Mouse (Mus musculus) forebrain, embryonic 13.5 days (tissue): ENCODE results near the gene Btk. TPM values are rescaled to one million over a fixed set of nuclear protein-coding genes. Genes with fewer than 3 reads are reported as not detected.

Experiments used
- ATAC-seq: fragments of 200-750 bp; cut with Nextera tagmentation; 2 replicates; pipeline ENCODE4 v1.8.0; 2017
- H3K27ac ChIP-seq: fragments of 300-500 bp; sonication (generic); 2 replicates; pipeline ENCODE4 v1.5.1; 2015; ENCODE audit warnings: inconsistent platforms, mild to moderate bottlenecking, moderate library complexity
- H3K27me3 ChIP-seq: fragments of 300-500 bp; sonication (generic); 2 replicates; pipeline ENCODE4 v1.6.1; 2015; ENCODE audit warnings: mild to moderate bottlenecking, inconsistent platforms
- H3K36me3 ChIP-seq: fragments of 300-500 bp; sonication (generic); 2 replicates; pipeline ENCODE4 v1.6.1; 2015; ENCODE audit warnings: mild to moderate bottlenecking, inconsistent platforms; ENCODE audit not compliant: poor library complexity, severe bottlenecking
- H3K4me1 ChIP-seq: fragments of 300-500 bp; sonication (generic); 2 replicates; pipeline ENCODE4 v1.6.1; 2015; ENCODE audit warnings: inconsistent platforms
- H3K4me2 ChIP-seq: fragments of 300-500 bp; sonication (generic); 2 replicates; pipeline ENCODE4 v1.6.1; 2015; ENCODE audit warnings: inconsistent platforms, mild to moderate bottlenecking, moderate library complexity
- H3K4me3 ChIP-seq: fragments of 300-500 bp; sonication (generic); 2 replicates; pipeline ENCODE4 v1.5.1; 2015; ENCODE audit warnings: mild to moderate bottlenecking, inconsistent platforms
- H3K9ac ChIP-seq: fragments of 300-500 bp; sonication (generic); 2 replicates; pipeline ENCODE4 v1.6.1; 2015; ENCODE audit warnings: mild to moderate bottlenecking, inconsistent platforms
- H3K9me3 ChIP-seq: fragments of 300-500 bp; sonication (generic); replicated peaks from 2 replicates; pipeline ENCODE4 v1.6.1; 2016; ENCODE audit warnings: inconsistent platforms
- WGBS: fragments of 180-500 bp; shearing (Covaris S2); methylation state at CpG from one replicate; pipeline ENCODE4 v1.1.7; 2015; 5-methylcytosine and 5-hydroxymethylcytosine counted together
- polyA plus RNA-seq: library from polyadenylated mRNA; unstranded; fragments of >200 nt; fragmentation: Nextera tagmentation; extraction: Ambion mirVana; gene quantifications from 2 replicates; pipeline ENCODE4 v1.2.1, GENCODE M21; 2015

Gene Btk
- polyA plus RNA-seq, result 0.21 and 0.24 TPM in 2 replicates

DNA sequence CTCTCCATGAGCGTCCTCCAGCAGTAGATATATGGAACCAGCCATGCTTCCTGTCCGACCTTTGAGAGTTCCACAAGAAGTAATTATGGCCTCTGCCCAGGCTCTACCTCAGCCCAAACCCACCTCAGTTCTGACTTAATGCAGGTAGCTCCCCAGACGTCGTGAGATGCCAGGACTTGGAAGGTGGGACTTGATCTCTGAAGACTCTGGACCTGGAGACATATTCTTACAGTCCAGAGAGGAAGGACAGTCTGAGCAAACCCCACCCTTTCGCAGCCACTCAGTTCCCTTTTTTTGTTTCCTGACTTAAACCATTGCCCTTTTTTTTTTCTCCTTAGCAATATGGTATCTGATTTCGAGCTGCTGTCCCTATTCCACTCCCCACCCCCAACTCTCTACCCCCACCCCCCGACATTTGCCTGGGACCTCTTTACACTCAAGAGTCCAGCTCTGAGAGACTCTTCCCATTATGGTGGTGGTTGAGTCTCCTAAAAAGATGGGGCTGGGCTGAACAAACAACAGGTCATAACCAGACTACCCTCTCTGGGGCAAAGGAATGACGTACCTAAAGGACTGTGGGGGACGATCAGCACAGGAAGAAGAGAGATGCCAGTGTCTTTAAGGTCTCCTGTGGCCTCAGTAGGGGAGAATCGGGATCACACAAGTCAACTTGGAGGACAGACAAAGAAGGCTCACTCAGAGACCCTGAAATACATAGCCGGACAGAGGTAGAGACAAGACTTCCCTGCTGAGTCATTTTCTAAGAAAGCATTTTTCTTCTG is at the start of gene Btk:
Gene Btk (minus strand): TSS at position 683 of the 782 bp plus-strand sequence.
- Histone ChIP-seq H3K4me3 (no peak within 1 kb of the TSS), H3K27ac (no peak within 1 kb of the TSS), H3K9ac (no peak within 1 kb of the TSS), H3K27me3 (no peaks in the 10 kb centered on the region), H3K4me2 (no peak within 1 kb of the TSS), H3K9me3 (no peaks in the 10 kb centered on the region), H3K4me1 (peaks cover 6% of the 10 kb centered on the region; the same call in 1 of the 2 replicates), H3K36me3 (peaks cover 1% of the 10 kb centered on the region; the same call in 1 of the 2 replicates)
- no peak for ATAC-seq
- WGBS, result 81% methylated on average over 11 of the region's 11 CpGs

DNA sequence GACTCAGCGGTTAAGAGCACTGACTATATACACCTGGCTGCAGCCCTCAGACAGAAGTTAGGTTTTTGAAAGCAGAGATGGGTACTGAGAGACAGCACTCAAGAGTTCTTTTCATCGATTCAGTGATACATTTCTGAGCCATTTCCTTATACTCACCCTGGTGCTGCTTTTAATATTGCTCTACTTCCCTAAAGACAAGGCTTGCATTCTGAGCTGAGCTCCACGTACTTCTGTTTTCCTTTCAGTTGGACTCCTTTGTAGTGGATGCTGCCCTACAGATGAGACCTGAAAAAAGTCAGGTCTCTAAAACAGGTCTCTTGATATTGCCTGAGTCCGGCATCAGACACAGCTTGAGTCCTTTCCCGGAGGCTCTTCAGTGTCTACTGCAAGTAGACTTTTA is 49.3 kb upstream of the Btk start:
- whole genome bisulfite sequencing, result 90% methylated on average over 5 of the region's 5 CpGs
- Histone ChIP-seq H3K4me1 (no peaks in the 10 kb centered on the region), H3K9me3 (no peaks in the 10 kb centered on the region), H3K36me3 (no peaks in the 10 kb centered on the region), H3K4me2 (no peak overlapping the region), H3K27me3 (no peaks in the 10 kb centered on the region), H3K4me3 (no peak overlapping the region), H3K27ac (no peak overlapping the region), H3K9ac (no peak overlapping the region)
- ATAC-seq, result no peak

DNA sequence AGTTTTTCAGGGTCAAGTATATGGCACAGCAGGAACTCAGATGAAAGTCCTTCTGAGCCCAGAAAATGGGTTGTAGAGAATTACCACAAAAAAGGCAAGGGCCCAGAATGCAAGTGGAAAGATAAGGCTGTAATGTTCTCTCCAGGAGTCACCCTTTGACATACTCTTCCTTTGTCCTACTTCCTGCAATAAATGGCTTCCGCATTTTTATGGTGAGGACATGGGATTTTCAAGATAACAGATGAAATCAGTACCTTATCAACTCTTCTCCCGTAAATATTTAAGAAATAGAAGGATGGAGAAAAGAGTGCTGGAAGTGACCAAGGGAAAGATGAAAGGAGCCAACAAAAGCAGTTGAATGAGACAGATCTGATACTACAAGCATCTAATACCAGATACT is 44.8 kb upstream of the Btk start:
- H3K36me3 ChIP-seq, result no peaks in the 10 kb centered on the region
- H3K27ac ChIP-seq, result no peak overlapping the region
- H3K4me3 ChIP-seq, result no peak overlapping the region
- H3K4me1 ChIP-seq, result no peaks in the 10 kb centered on the region
- WGBS, result 89% methylated on average over 2 of the region's 2 CpGs
- H3K4me2 ChIP-seq, result no peak overlapping the region
- H3K9ac ChIP-seq, result no peak overlapping the region
- no peaks in the 10 kb centered on the region for H3K9me3 ChIP-seq
- H3K27me3 ChIP-seq, result no peaks in the 10 kb centered on the region
- no peak for ATAC-seq

DNA sequence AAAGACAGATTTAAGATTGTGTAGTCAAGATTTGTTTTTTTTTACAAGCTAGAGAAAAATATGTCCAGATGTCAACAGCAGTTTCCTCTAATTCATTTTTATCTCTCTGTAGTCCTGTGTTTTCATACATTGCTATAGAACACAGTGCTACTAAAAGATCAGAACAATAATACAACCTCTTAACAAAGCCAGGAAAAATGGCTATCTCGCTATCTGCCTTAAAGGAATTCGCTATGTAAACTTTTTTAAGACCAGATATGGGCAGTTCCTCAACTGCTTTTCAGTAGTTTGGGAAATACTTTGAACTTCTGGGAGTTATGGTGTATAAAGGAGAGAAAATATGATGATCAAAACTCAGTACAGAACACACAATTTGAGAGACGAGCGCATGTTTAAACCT is 40.0 kb upstream of the Btk start:
- H3K27me3 ChIP-seq, result no peaks in the 10 kb centered on the region
- no peak overlapping the region for H3K4me3 ChIP-seq
- no peak overlapping the region for H3K9ac ChIP-seq
- H3K4me1 ChIP-seq, result peaks cover 12% of the 10 kb centered on the region; the same call in 1 of the 2 replicates
- no peak overlapping the region for H3K4me2 ChIP-seq
- H3K36me3 ChIP-seq, result no peaks in the 10 kb centered on the region
- ATAC-seq, result no peak
- no peak overlapping the region for H3K27ac ChIP-seq
- no peaks in the 10 kb centered on the region for H3K9me3 ChIP-seq
- WGBS, result 91% methylated on average over 4 of the region's 4 CpGs

DNA sequence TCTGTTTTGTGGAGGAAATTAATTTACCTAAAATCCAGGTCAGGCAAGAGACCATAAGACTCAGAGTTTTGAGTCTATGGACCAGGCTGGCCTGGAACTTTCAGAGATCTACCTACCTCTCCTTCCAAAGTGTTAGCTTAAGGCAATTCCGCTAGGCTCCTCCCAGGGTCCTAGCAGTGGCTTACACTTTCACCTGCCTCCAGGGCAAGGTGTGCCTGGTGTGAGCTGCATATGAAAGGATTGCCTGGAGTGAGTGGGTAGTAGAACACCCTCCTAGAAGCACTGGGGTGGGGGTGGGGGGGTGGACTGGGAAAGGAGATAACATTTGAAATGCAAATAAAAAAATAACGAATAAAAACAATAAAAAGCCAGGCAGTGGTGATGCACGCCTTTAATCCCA is 38.3 kb upstream of the Btk start:
- H3K27me3 ChIP-seq, result no peaks in the 10 kb centered on the region
- no peaks in the 10 kb centered on the region for H3K9me3 ChIP-seq
- H3K27ac ChIP-seq, result no peak overlapping the region
- H3K9ac ChIP-seq, result no peak overlapping the region
- H3K4me1 ChIP-seq, result peaks cover 12% of the 10 kb centered on the region; the same call in 1 of the 2 replicates
- no peak for ATAC-seq
- H3K36me3 ChIP-seq, result no peaks in the 10 kb centered on the region
- no peak overlapping the region for H3K4me2 ChIP-seq
- WGBS, result 90% methylated on average over 3 of the region's 3 CpGs
- H3K4me3 ChIP-seq, result no peak overlapping the region

DNA sequence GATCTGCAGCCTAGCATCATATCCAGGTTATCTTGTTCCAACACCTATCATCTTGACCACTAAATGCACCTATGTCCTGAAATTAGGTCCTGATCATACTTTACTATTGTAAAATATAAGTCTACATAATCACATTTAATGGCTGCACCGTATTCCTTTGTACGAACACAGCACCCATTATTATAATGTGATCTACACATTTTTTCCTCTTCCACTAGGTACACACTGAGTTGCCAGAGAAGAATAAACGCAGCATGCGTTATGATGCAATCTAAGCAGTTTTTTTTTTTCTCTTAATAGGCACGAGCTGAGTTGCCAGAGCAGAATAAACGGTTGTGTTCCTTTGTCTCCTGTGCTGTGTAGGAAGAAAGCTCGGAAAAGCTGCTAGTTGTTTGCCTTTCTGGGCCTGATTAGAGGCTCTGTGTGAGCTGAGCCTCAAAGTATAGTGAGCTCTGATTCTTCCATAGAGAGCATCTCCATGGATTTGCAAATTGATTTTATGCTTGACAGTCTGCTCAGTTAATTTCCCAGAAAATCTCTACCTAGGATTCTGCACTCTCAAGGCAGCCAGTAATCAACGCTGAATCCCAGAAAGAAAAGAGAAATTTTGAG is 37.0 kb upstream of the Btk start:
- Histone ChIP-seq H3K27ac (peak overlapping the region; percentile 81), H3K4me1 (peaks cover 12% of the 10 kb centered on the region; the same call in 1 of the 2 replicates), H3K9ac (no peak overlapping the region), H3K27me3 (no peaks in the 10 kb centered on the region), H3K36me3 (no peaks in the 10 kb centered on the region), H3K4me2 (peak overlapping the region; percentile 28), H3K9me3 (no peaks in the 10 kb centered on the region), H3K4me3 (no peak overlapping the region)
- 26% methylated on average over 8 of the region's 8 CpGs for WGBS
- peak; percentile 86 for ATAC-seq

DNA sequence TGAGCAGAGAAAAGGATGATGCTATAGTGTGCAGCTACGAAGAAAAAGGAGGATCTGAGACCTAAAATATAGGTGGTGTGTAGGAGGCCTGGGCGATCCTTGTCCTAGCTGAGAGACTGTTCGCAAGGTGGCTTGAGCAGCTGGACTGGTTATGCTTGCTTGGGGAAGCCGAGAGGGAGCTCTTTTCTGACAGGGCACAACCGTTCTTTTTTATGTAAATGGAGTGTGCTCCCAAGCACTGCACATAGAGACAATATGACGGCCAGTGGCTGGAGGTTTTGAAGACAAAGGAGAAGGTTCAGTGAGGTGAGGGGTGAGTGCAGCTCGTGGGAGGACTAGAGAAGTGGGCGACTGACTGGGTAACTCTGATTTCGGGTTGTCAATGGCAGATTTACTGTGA is 36.3 kb upstream of the Btk start:
- Histone ChIP-seq H3K27me3 (no peaks in the 10 kb centered on the region), H3K27ac (peak overlapping the region; percentile 81), H3K36me3 (no peaks in the 10 kb centered on the region), H3K9me3 (no peaks in the 10 kb centered on the region), H3K4me3 (no peak overlapping the region), H3K4me1 (peaks cover 12% of the 10 kb centered on the region; the same call in 1 of the 2 replicates), H3K9ac (no peak overlapping the region), H3K4me2 (peak overlapping the region; percentile 28)
- ATAC-seq, result peak; percentile 39; the same call in 1 of the 2 replicates
- WGBS, result 33% methylated on average over 9 of the region's 9 CpGs

DNA sequence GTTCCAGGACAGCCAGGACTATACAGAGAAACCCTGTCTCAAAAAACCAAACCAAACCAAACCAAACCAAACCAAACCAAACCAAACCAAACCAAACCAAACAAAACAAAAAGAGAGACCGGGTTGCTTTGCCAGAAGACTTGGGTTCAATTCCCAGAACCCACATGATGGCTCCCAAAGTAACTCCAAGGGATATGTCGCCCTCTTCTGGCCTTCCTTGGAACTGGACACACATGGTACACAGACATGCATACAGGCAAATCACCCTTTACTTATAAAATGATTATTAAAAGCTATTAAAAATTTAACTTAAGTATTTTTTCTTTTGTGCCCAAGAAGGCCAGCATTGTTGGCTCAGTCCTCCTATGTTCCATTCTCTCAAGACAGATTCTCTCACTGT is 30.9 kb upstream of the Btk start:
- 59% methylated on average over 2 of the region's 2 CpGs for WGBS
- H3K9ac ChIP-seq, result no peak overlapping the region
- no peak overlapping the region for H3K4me3 ChIP-seq
- no peak overlapping the region for H3K27ac ChIP-seq
- no peaks in the 10 kb centered on the region for H3K9me3 ChIP-seq
- no peaks in the 10 kb centered on the region for H3K36me3 ChIP-seq
- no peak for ATAC-seq
- H3K4me2 ChIP-seq, result no peak overlapping the region
- H3K4me1 ChIP-seq, result no peaks in the 10 kb centered on the region
- H3K27me3 ChIP-seq, result no peaks in the 10 kb centered on the region

DNA sequence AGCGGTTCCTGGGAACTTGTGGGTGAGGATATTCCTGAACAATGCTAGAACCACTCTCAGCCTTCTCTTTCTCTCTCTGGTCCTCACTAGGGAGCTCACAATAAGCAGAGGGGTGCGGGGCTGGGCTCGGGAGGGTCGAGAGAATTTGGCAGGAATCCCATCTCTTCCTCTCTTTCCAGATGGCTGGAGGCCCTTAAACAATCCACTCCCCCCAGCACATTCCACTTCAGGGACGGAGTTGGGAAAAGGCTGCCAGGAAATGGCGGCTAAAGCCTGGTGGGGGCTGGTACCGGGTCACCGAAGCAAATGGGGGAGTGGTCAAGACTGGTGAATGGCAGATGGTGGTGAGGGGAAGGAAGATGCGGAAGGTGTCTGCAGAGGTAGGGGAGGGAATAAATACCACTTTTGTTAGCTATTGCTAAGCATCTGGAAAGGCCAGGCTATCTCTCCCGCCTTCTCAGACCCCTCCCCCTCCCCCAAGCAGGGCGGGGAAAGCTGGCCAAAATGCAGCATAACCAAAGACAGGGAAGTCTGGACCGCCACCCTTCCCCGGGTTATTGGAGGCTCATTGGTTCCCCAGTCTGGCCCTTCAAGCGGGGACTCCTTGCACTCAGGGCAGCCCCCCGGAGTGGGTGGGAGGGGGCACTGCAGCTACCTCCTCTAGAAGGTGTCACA is 29.1 kb upstream of the Btk start:
- WGBS, result 19% methylated on average over 14 of the region's 15 CpGs

DNA sequence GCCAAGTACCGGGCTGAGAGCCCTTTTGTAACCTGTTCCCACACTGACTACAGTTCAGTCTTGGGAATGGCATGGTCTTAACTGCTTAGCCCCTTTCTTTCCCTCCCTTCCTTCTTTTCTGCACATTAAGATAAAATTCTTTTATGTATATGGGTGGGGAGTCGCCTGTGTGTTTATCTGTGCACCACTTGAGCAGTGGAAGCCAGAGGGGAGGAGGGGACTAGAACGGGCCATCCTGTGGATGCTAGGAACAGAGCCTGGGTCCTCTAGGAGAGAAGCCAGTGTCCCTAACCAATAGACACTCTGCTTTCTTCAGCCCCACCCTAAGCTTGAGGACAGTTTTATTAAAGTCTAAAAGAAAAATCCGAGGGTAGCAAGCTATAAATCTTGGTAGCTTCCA is 27.6 kb upstream of the Btk start:
- H3K9ac ChIP-seq, result no peak overlapping the region
- H3K27me3 ChIP-seq, result no peaks in the 10 kb centered on the region
- H3K27ac ChIP-seq, result no peak overlapping the region
- ATAC-seq, result no peak
- H3K4me2 ChIP-seq, result no peak overlapping the region
- no peak overlapping the region for H3K4me3 ChIP-seq
- 89% methylated on average over 4 of the region's 4 CpGs for WGBS
- no peaks in the 10 kb centered on the region for H3K4me1 ChIP-seq
- H3K9me3 ChIP-seq, result no peaks in the 10 kb centered on the region
- H3K36me3 ChIP-seq, result peaks cover 5% of the 10 kb centered on the region; the same call in 1 of the 2 replicates

More for the DNA sequence above, 29.1 kb upstream of the Btk start:
- H3K9ac ChIP-seq, result peak overlapping the region; percentile 30
- no peaks in the 10 kb centered on the region for H3K27me3 ChIP-seq
- peak; percentile 91 for ATAC-seq
- H3K27ac ChIP-seq, result peak overlapping the region; percentile 83
- peak overlapping the region; percentile 55 for H3K4me2 ChIP-seq
- H3K9me3 ChIP-seq, result no peaks in the 10 kb centered on the region
- peaks cover under 1% of the 10 kb centered on the region; the same call in 1 of the 2 replicates for H3K36me3 ChIP-seq
- peak overlapping the region; percentile 33 for H3K4me3 ChIP-seq
- no peaks in the 10 kb centered on the region for H3K4me1 ChIP-seq

DNA sequence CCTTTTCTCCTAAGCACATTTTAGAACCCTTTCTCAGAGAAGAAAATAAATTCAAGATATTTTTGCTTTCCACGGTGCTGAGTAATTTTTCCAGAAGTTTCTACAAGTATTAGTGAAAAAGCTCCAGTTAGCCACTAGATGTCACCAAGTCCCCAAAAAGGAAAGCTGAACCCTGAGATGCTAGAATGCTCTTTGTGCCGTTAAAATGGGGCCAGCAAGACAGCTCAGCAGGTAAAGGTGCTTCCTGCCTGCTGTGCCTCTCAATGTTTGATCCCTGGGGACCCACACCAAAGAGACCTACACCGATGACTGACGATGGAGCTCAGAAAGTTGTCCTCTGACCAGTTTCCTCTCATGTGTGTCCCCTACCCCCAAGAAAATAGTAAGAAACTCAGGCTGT is 26.1 kb upstream of the Btk start:
- H3K36me3 ChIP-seq, result peaks cover 5% of the 10 kb centered on the region; the same call in 1 of the 2 replicates
- H3K9ac ChIP-seq, result no peak overlapping the region
- WGBS, result 37% methylated on average over 4 of the region's 4 CpGs
- no peaks in the 10 kb centered on the region for H3K27me3 ChIP-seq
- no peak overlapping the region for H3K4me3 ChIP-seq
- no peaks in the 10 kb centered on the region for H3K4me1 ChIP-seq
- H3K4me2 ChIP-seq, result no peak overlapping the region
- no peak for ATAC-seq
- H3K9me3 ChIP-seq, result no peaks in the 10 kb centered on the region
- H3K27ac ChIP-seq, result no peak overlapping the region
